ENCODE assay signal across 8 mouse cellular contexts in genomic region chr9:22051958-22052254, GRCm38 (mm10). TPM values are rescaled to one million over a fixed set of nuclear protein-coding genes. Genes with fewer than 3 reads are reported as not detected.
DNase-seq lines count a peak whose midpoint lies in the region; ATAC-seq and TF ChIP-seq lines count a peak whose summit lies in the region.

TSS of gene Elavl3 (minus strand) at chr9:22052023.

- H3K4me3 ChIP-seq in kidney, postnatal 0 days (replicated peaks; ENCODE audit: low read depth, low read length) = peak within 1 kb of the TSS; percentile 21
- peak within 1 kb of the TSS; percentile 92 for H3K4me3 ChIP-seq in neural tube, embryonic 14.5 days (ENCODE audit: low read depth, low read length)

- peak within 1 kb of the TSS; percentile 62 for H3K4me2 ChIP-seq in kidney, postnatal 0 days (ENCODE audit: low read length)
- peak within 1 kb of the TSS; percentile 74 for H3K4me2 ChIP-seq in neural tube, embryonic 14.5 days (ENCODE audit: low read depth, low read length)

- TF ChIP-seq CTCF in kidney, postnatal 0 days (IDR thresholded peaks at IDR 0.05; ENCODE audit: low read depth) = no peak

- peaks cover 38% of the 10 kb centered on the region for H3K27me3 ChIP-seq in kidney, postnatal 0 days (ENCODE audit: insufficient read depth, low read length)
- H3K27me3 ChIP-seq in neural tube, embryonic 14.5 days (ENCODE audit: control insufficient read depth, insufficient read depth, low read length) = no peaks in the 10 kb centered on the region; the same call in 1 of the 2 replicates

- H3K9me3 ChIP-seq in kidney, postnatal 0 days (replicated peaks; ENCODE audit: low read length) = no peaks in the 10 kb centered on the region
- H3K9me3 ChIP-seq in neural tube, embryonic 14.5 days (ENCODE audit: control insufficient read depth, low read length) = no peaks in the 10 kb centered on the region

- intact Hi-C loops in left cerebral cortex, postnatal 14 days (cut with DNase I) = loop anchor here (5.0 kb wide), 2 partner anchors 40 to 100 kb away; no protein-coding TSS in a partner anchor

- no peaks in the 10 kb centered on the region for H3K36me3 ChIP-seq in kidney, postnatal 0 days (ENCODE audit: insufficient read depth, low read length)
- H3K36me3 ChIP-seq in neural tube, embryonic 14.5 days (ENCODE audit: control insufficient read depth, insufficient read depth, low read length) = 0 out of 2 replicates have a peak, but pooled peaks cover 4% of the 10 kb centered on the region

- no peak for DNase-seq in kidney, postnatal 0 days (ENCODE audit: low spot score)
- no peak for DNase-seq in kidney, adult 8-10 months
- DNase-seq in cerebellum, adult 8-10 months = peak; percentile 89
- peak; percentile 66 to 84 for DNase-seq in frontal cortex, postnatal 10 days (ENCODE audit: low spot score in 2 of 2)
- peak; percentile 85 to 87 for DNase-seq in left cerebral cortex, postnatal 14 days (ENCODE audit: low spot score in 2 of 2)
- no peak for DNase-seq in urinary bladder, adult 18-20 months (ENCODE audit: low spot score in 2 of 2)

- no peak within 1 kb of the TSS for H3K27ac ChIP-seq in kidney, postnatal 0 days
- peak within 1 kb of the TSS; percentile 94 for H3K27ac ChIP-seq in neural tube, embryonic 14.5 days (ENCODE audit: low read depth, low read length)

- no peak for ATAC-seq in kidney, postnatal 0 days (replicated peaks; ENCODE audit: low FRiP score, low read depth)
- peak; percentile 81 for ATAC-seq in neural tube, embryonic 14.5 days (ENCODE audit: low read depth)
- no peak for ATAC-seq in inflammation-experienced regulatory T-cells, adult 6 months

- no peak within 1 kb of the TSS for H3K9ac ChIP-seq in kidney, postnatal 0 days (ENCODE audit: low read depth, low read length)
- H3K9ac ChIP-seq in neural tube, embryonic 14.5 days (replicated peaks; ENCODE audit: low read depth, low read length) = peak within 1 kb of the TSS; percentile 93

- H3K4me1 ChIP-seq in kidney, postnatal 0 days (replicated peaks; ENCODE audit: insufficient read depth, low read length) = peaks cover 16% of the 10 kb centered on the region
- peaks cover 26% of the 10 kb centered on the region for H3K4me1 ChIP-seq in neural tube, embryonic 14.5 days (ENCODE audit: control insufficient read depth, insufficient read depth, low read length)

- 3% methylated on average over 22 of the region's 28 CpGs for WGBS in kidney, postnatal 0 days
- WGBS in neural tube, embryonic 14.5 days = 1% methylated on average over 26 of the region's 28 CpGs

RNA-seq across cellular contexts. Expression of gene Elavl3, which starts in this region (rescaled TPM):
- 0.05 and 0.12 TPM in 2 replicates for polyA plus RNA-seq in kidney, postnatal 0 days (2015; fragmentation: Nextera tagmentation; extraction: Ambion mirVana)
- total RNA-seq in left cerebral cortex, postnatal 14 days (2021) = 100 to 1,000 TPM; 155 to 168 TPM
- polyA plus RNA-seq in neural tube, embryonic 14.5 days (2014; fragmentation: Nextera tagmentation; extraction: Ambion mirVana) = 132 and 146 TPM in 2 replicates
- not detected for polyA plus RNA-seq in inflammation-experienced regulatory T-cells, adult 6 months (2017; shearing (Covaris generic))

Comparison
In these comparisons a context has a peak if more than half of its experiments do, and no peak if none do; other contexts are left out.
1. RNA of gene Elavl3 (polyA plus RNA-seq): 132 to 146 TPM in neural tube, embryonic 14.5 days; 0.05 to 0.12 TPM in kidney, postnatal 0 days and not detected in inflammation-experienced regulatory T-cells, adult 6 months; every median in the first group is over 100 times any median in the second.
2. DNase-seq: peak in cerebellum, adult 8-10 months (single experiment), frontal cortex, postnatal 10 days (2 of 2) and left cerebral cortex, postnatal 14 days (2 of 2); none in kidney, postnatal 0 days (single experiment), kidney, adult 8-10 months (0 of 2) and urinary bladder, adult 18-20 months (0 of 2).